In genomic region chr14:105565827-105566226, GRCm38 (mm10) we compare ENCODE assay signal across 15 mouse cellular contexts.
DNase-seq lines count a peak whose midpoint lies in the region; ATAC-seq and TF ChIP-seq lines count a peak whose summit lies in the region.
"Had no signal": no experiment of that assay in that cellular context is flagged by ENCODE, and none has a peak within 500 bp of the region (broad histone marks: within the 10 kb centered on the region; RNA-seq: fewer than 3 reads in every experiment).

No protein-coding gene starts in this region.

- 11% methylated on average over 16 of the region's 16 CpGs for WGBS in heart, adult 2 months
- 83% methylated on average over 16 of the region's 16 CpGs for WGBS in forebrain, embryonic 15.5 days
- WGBS in hindbrain, embryonic 16.5 days = 87% methylated on average over 16 of the region's 16 CpGs

- intact Hi-C loops in heart, adult 2 months (cut with DNase I) = loop anchor here (10.0 kb wide), 1 partner anchor 171 kb away; no protein-coding TSS in a partner anchor
- intact Hi-C loops in heart, postnatal 36 days (cut with DNase I) = loop anchor here (10.0 kb wide), 1 partner anchor 329 kb away; the partner anchor contains the start of gene Spry2
- intact Hi-C loops in heart, postnatal 10 days (cut with DNase I) = no loop called here

- no peaks in the 10 kb centered on the region for H3K9me3 ChIP-seq in forebrain, embryonic 15.5 days
- H3K9me3 ChIP-seq in hindbrain, embryonic 16.5 days (ENCODE audit: control insufficient read depth, low read length) = no peaks in the 10 kb centered on the region
- H3K9me3 ChIP-seq: forebrain, embryonic 12.5 days; hindbrain, embryonic 10.5 days; midbrain, embryonic 10.5 days; neural tube, embryonic 12.5 days had no signal

- peak overlapping the region; percentile 31 for H3K4me3 ChIP-seq in heart, adult 2 months
- H3K4me3 ChIP-seq in forebrain, embryonic 15.5 days = no peak overlapping the region
- H3K4me3 ChIP-seq in hindbrain, embryonic 16.5 days (ENCODE audit: low read length) = no peak overlapping the region
- H3K4me3 ChIP-seq: forebrain, embryonic 12.5 days; hindbrain, embryonic 10.5 days; midbrain, embryonic 10.5 days; neural tube, embryonic 12.5 days had no signal

- H3K36me3 ChIP-seq in heart, adult 2 months (ENCODE audit: control insufficient read depth, insufficient read depth, low read length) = no peaks in the 10 kb centered on the region
- H3K36me3 ChIP-seq in forebrain, embryonic 15.5 days = no peaks in the 10 kb centered on the region
- no peaks in the 10 kb centered on the region for H3K36me3 ChIP-seq in hindbrain, embryonic 16.5 days (ENCODE audit: control insufficient read depth, insufficient read depth, low read length)
- H3K36me3 ChIP-seq: forebrain, embryonic 12.5 days; hindbrain, embryonic 10.5 days; midbrain, embryonic 10.5 days; neural tube, embryonic 12.5 days had no signal

- H3K79me2 ChIP-seq in heart, adult 2 months (replicated peaks; ENCODE audit: control insufficient read depth, insufficient read depth, low read length) = no peaks in the 10 kb centered on the region

- TF ChIP-seq POLR2A in heart, adult 2 months (IDR thresholded peaks at IDR 0.05; ENCODE audit: insufficient read depth, low read depth, low read length) = no peak

- no peaks in the 10 kb centered on the region for H3K4me1 ChIP-seq in heart, adult 2 months (ENCODE audit: control insufficient read depth, insufficient read depth, low read length)
- no peaks in the 10 kb centered on the region for H3K4me1 ChIP-seq in forebrain, embryonic 15.5 days
- no peaks in the 10 kb centered on the region for H3K4me1 ChIP-seq in hindbrain, embryonic 16.5 days (ENCODE audit: control insufficient read depth, insufficient read depth, low read depth, low read length)
- H3K4me1 ChIP-seq: forebrain, embryonic 12.5 days; hindbrain, embryonic 10.5 days; midbrain, embryonic 10.5 days; neural tube, embryonic 12.5 days had no signal

- no peak for TF ChIP-seq CTCF in heart, adult 2 months (IDR thresholded peaks at IDR 0.05)

- ATAC-seq in forebrain, embryonic 15.5 days (replicated peaks) = no peak
- no peak for ATAC-seq in hindbrain, embryonic 16.5 days

- H3K4me2 ChIP-seq in forebrain, embryonic 15.5 days (replicated peaks) = no peak overlapping the region
- no peak overlapping the region for H3K4me2 ChIP-seq in hindbrain, embryonic 16.5 days (ENCODE audit: low read length)
- H3K4me2 ChIP-seq: forebrain, embryonic 12.5 days; liver, embryonic 11.5 days; neural tube, embryonic 12.5 days had no signal

- 0 out of 2 replicates have a peak overlapping the region, but pooled peaks have one; percentile 26 for H3K9ac ChIP-seq in heart, adult 2 months (ENCODE audit: low read depth, low read length)
- no peak overlapping the region for H3K9ac ChIP-seq in forebrain, embryonic 15.5 days (replicated peaks)
- H3K9ac ChIP-seq in hindbrain, embryonic 16.5 days (ENCODE audit: low read depth, low read length) = no peak overlapping the region
- H3K9ac ChIP-seq: forebrain, embryonic 12.5 days; neural tube, embryonic 12.5 days had no signal

- H3K27ac ChIP-seq in heart, adult 2 months = no peak overlapping the region
- no peak overlapping the region for H3K27ac ChIP-seq in forebrain, embryonic 15.5 days (replicated peaks)
- no peak overlapping the region for H3K27ac ChIP-seq in hindbrain, embryonic 16.5 days (ENCODE audit: low read depth, low read length)
- H3K27ac ChIP-seq: forebrain, embryonic 12.5 days; hindbrain, embryonic 10.5 days; midbrain, embryonic 10.5 days; neural tube, embryonic 12.5 days had no signal

- H3K27me3 ChIP-seq in heart, adult 2 months (ENCODE audit: control insufficient read depth, insufficient read depth, low read length) = no peaks in the 10 kb centered on the region
- no peaks in the 10 kb centered on the region for H3K27me3 ChIP-seq in forebrain, embryonic 15.5 days
- H3K27me3 ChIP-seq in hindbrain, embryonic 16.5 days (replicated peaks; ENCODE audit: control insufficient read depth, insufficient read depth, low read length) = no peaks in the 10 kb centered on the region
- H3K27me3 ChIP-seq: neural tube, embryonic 12.5 days had no signal

- peak in 1 of 2 experiments; percentile 13 for DNase-seq in heart, adult 2 months
- no peak for DNase-seq in heart, postnatal 36 days
- DNase-seq in right cerebral cortex, adult 18-20 months = peak; percentile 52
- no peak for DNase-seq in right cerebral cortex, postnatal 4 days
- DNase-seq in heart, postnatal 10 days = peak; percentile 42 to 43
- DNase-seq in right cerebral cortex, postnatal 10 days (ENCODE audit: low spot score in 2 of 2) = peak; percentile 52 to 63
- DNase-seq: cerebellum, postnatal 36 days; kidney, adult 18-20 months had no signal

- no peak for TF ChIP-seq EP300 in heart, adult 2 months (IDR thresholded peaks at IDR 0.05; ENCODE audit: insufficient read depth, low read depth, low read length)

Comparison
In these comparisons a context has a peak if more than half of its experiments do, and no peak if none do; other contexts are left out.
1. DNase-seq: peak in right cerebral cortex, adult 18-20 months (single experiment), heart, postnatal 10 days (2 of 2) and right cerebral cortex, postnatal 10 days (2 of 2); none in heart, postnatal 36 days (0 of 2) and right cerebral cortex, postnatal 4 days (single experiment).